Mouse (Mus musculus): ENCODE measurements at regions not wholly inside any gene's neighbourhood (a gene's known extent, or its start where the extent isn't known, plus 50 kb on each side); places are given as distances from the start of the nearest gene placed in this dataset.

DNA sequence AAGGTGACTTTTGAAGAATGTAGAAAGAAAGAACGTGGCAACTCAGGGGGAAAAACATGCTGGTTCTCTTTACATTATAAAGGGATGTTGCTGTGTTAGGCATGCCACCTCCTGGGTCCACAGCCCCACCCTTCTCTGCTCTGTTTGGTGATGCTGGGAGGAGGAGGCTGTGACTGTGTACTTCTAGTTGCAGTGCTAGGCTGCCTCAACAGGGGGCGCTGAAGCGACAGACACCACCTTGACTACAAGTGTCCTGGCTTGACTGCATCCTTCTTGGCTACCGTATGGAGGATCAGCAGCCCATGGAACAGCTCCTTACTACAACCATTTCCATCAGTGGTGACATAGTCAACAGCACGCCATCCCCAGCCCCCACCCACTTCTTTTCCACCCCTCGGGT, 104.9 kb upstream of the Arl4c start:
- no peak for ATAC-seq (replicated peaks; ENCODE audit: low FRiP score, low TSS enrichment, poor library complexity, severe bottlenecking)

DNA sequence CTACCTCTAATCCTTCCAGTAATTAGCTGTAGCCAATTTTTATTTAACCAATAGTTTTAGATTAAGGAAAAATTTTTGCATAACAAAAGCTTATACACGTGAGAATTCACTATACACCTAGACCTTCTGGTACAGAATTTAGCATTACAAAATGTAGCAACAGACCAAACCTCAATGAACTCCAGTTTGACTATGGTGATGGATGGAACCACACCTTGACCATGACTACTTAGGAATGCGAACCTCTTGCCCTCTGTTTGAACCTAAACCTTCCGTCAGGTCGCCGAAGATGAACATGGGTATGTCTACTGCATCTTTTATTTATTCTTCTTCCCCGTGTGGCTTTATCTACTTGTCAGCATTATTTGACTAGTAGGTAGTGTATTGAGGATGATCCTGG, 105.9 kb upstream of the Arl4c start:
- no peak for ATAC-seq (replicated peaks; ENCODE audit: low FRiP score, low TSS enrichment, poor library complexity, severe bottlenecking)

DNA sequence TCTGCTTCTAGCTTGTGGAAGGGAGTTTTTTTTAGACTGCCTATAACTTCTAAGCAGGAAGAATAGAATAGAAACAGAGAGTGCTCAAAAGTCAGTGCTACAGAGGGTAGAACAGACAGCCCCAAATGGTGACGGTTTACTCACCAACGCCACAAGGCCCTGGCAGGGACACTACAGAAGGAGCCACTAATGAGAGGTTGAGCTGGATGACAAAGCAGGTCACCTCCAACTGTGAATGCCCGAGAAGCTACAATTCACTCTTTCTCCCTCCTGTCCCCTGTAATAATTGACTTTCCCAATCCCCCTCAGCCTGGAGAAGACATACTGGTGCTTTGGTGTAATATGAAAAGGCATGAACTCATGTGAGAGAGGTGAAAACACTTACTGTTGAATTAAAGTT, 106.5 kb upstream of the Arl4c start:
- no peak for ATAC-seq (replicated peaks; ENCODE audit: low FRiP score, low TSS enrichment, poor library complexity, severe bottlenecking)

DNA sequence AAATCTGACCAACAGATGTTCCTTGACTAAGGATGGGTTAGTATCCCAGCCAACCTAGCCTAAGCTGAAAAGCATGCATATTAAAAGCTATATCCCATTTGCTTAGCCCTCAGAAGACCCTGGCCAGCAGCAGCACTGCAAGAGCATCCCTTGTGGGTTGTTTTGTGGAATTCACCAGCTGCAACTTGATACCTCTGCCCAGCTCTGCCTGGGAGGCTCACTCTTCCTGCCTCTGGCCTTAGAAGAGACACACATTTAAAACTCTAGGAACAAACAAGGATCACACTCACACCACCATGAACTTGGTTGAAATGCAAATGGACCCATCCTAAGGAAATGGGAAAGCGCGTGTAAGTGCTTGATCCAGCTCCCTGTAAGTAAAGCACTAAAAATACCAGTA, 107.7 kb upstream of the Arl4c start:
- no peak for ATAC-seq (replicated peaks; ENCODE audit: low FRiP score, low TSS enrichment, poor library complexity, severe bottlenecking)

DNA sequence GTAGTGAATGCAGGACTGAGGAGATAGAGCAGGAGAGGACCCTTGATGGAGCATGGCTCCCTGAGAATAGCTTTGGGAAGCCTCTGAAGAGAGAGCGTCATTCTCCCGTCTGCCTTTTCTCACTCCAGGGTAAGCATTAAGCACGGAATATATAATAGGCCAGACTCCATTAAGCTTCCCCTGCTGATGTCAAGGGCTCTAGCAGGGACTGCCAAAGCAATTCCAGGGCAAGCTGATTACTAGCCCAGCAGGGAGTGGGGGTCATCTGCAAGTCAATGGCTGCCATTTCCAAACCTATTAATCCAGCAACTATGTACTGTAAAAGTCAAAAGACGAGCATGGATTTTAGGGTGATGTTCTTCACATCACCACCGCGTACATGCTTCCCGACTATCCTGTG, 111.2 kb upstream of the Arl4c start:
- no peak for ATAC-seq (replicated peaks; ENCODE audit: low FRiP score, low TSS enrichment, poor library complexity, severe bottlenecking)

DNA sequence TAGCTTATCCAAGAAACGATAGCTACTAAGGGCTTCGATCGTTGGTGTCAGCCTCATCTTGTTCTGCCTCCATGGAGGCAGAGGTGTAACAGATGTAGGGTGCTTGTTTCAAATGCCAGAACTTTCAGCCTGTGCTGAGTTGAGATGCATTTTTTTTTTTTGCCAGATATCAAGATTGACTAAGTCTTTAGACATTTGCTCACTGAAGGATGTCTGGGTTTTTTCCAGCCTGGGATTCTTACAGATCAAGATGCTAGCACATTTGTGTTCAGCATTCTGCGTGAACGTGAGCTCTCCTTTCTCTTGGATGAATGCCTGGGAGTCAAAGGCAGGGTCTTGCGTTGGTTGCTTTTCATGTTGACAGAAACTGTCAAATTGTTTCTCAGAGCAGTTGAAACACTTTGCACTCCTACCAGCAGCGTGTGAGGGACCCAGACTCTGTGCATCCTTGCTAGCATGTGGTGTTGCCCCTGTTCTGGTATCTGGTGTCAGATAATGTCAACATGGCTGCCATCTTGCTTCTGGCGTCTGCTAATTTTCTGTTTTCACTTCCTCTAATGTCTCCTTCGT, 114.4 kb upstream of the Arl4c start:
- ATAC-seq (replicated peaks; ENCODE audit: low FRiP score, low TSS enrichment, poor library complexity, severe bottlenecking), result no peak

DNA sequence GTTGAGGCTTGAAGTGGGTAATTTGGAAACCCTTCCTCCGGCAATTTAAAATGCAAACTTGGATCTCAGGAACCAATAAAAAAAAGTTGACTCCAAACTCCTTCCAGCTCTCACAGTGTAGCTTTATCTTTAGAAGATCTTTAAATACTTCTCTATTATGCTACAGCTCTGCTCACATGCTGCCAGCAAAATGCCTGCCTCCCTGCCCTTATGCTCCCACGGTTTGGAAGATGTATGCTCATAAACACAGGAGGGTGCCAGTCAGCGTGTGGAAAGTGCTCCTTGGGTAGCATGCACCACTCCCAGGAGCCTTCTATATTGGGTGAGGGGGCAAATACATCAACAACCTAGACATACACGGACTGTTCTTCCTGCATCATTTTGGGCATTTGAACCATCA, 123.2 kb upstream of the Arl4c start:
- no peak for ATAC-seq (replicated peaks; ENCODE audit: low FRiP score, low TSS enrichment, poor library complexity, severe bottlenecking)

DNA sequence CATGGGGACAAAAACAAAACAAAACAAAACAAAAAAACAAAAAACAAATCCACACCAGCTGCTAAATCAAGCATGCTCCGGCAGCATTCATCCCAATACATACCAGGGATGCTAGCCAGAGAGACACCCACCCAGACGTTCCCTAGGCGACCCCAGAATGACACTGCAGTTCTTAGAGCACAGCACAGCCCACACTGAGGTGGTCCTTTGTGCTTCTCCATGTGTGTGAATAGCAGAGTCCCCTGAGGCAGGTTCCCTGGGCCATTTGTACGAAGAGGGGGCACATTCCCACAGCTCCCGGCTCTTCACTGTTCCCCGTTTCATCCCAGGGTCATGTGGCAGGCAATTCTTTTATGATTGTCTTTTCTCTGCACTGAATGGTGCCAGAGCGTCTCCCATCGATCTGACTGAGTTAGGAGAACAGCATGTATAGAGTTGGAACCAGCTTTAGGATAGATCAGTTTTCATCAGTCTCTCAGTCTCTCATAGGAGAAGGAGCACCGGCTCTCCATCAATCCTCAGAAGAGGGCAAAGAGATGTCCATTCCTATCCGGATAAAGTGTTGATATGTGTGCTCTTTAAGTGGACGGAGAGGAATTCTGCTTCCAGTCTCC, 136.7 kb upstream of the Arl4c start:
- no peak for ATAC-seq (replicated peaks; ENCODE audit: low FRiP score, low TSS enrichment, poor library complexity, severe bottlenecking)

DNA sequence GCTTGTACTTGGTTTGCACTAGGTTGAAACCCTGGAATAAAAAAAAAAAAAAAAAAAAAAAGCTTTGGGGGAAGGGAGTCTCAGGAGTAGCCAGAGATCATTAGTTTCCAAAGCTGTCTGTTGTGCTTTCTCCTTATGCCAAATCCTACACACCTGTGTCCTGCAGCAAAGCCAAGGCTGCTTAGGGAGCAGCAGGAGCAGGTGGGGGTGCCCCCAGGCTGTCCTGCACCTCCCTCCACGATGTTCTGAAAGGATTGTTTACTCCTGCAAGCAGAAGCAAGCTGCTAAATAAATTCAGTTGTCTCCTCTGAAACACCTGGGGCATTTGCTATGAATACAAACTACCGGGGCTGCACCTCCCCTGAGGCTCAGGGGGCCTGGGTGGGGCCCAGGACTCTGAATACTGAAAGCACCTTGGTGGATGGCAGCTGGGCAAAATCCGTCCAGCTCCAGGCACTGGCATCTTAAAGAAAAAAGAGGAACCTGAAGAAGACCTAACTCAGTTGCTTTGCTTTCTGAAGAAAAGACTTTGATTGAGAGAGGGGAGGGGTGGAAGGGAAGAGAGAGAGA, 137.5 kb upstream of the Arl4c start:
- no peak for ATAC-seq (replicated peaks; ENCODE audit: low FRiP score, low TSS enrichment, poor library complexity, severe bottlenecking)

DNA sequence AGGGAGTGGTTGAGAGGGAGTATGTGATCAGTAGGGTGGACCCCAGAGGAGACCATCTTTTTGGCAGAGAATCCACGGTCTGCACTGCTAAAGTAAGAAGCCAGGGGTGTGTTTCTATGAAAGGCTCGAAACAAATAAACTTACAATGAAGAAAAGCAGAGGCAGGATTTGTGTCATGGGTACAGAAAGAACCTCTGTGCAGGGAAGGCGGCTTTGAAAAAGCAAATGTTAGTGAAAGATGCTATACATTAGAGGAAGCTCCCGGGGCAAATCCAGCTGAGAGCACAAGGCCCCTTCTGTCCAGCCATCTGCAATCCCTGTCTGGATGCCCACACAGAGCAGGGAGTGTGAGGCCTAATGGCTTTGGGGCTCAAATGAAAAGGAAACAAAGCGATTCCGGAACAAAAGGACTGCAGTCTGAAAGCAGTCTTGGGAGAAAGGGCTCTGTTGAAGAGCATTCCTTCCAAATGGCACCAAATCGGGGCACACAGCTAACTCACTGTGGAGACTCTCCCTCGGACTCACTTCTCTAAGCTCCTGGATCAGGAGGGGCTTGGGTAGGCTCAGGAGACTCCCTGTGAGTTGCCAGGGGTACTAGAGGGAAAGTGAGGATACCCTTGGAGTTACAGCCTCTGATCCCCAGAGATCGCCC, 138.1 kb upstream of the Arl4c start:
- ATAC-seq (replicated peaks; ENCODE audit: low FRiP score, low TSS enrichment, poor library complexity, severe bottlenecking), result no peak

DNA sequence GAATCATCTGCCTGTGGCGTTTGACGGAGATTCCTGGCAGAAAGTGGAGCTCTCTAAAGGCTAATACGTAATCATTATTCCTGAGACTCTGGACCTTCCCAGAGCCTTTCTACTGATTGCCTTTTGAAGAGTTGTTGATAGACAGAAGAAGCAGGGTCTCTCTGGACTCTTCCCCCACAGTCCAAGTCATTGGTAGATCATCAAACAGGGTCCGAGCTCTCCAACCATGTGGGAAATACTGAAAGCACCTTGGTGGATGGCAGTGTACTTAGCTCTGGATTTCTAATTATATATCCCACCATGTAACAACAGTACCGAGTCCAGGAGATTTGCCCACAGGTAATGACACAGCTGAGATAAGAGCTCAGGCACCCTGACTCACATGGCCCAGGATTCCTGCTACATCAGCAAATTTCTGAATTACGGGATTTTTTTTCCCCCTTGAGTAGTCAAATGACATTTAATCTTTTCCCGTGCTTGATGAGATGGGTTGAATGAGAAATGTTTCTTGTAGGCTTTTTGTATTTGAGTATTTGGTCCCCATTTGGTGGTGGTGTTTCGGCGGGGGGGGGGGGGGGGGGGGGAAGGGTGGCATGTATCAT, 139.1 kb upstream of the Arl4c start:
- ATAC-seq (replicated peaks; ENCODE audit: low FRiP score, low TSS enrichment, poor library complexity, severe bottlenecking), result no peak

DNA sequence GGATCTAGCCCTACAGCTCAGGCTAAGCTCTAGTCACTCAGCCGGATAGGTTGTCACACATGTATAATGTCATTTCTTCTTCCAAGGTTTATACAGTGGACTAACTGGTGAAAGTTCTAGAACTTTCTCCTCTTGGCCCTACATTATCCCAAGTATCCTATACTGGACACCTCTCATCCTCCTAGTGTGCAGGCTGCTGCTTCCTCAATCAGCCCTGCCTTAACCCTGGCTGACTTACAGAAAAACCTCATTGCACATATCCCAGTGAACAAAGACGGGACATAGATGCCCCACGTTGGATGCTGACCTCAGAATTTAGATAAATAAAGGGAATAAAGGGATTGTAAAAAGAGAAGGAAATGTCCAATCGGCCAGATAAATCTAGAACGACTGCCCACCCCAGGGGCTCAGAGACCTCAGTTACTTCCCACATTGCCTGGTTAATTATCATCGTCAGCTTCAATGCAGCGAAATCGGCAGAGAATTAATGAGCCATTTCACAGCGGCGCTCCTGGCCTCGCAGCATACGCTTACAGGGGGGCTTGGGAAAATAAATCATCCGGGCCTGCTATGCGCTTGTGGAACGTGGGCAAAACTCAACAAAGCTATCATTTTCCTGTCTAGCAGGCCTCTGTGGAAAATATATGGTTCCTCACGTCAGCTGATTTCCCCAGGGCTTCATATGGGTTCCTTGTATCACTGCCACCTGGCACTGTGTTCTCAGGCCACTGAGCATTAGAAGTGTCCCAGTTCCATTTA, 145.5 kb upstream of the Arl4c start:
- no peak for ATAC-seq (replicated peaks; ENCODE audit: low FRiP score, low TSS enrichment, poor library complexity, severe bottlenecking)

DNA sequence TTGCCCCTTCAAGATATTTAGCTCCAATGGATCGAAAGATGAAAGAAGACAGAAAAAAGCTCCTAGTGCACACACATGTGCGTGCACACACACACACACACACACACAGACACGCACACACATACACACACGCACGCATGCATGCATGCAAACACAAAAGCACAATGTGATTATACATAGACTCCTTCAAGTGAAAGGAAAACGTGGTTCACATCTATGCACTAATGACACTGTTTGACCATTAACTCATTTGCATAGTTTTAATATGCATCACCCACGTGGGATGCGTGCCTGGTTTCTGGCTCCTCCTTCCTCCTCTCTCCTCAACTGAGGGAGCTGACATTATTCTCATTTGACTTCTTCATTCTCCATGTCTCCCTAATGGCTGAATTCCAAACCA, 146.2 kb upstream of the Arl4c start:
- ATAC-seq (replicated peaks; ENCODE audit: low FRiP score, low TSS enrichment, poor library complexity, severe bottlenecking), result no peak

DNA sequence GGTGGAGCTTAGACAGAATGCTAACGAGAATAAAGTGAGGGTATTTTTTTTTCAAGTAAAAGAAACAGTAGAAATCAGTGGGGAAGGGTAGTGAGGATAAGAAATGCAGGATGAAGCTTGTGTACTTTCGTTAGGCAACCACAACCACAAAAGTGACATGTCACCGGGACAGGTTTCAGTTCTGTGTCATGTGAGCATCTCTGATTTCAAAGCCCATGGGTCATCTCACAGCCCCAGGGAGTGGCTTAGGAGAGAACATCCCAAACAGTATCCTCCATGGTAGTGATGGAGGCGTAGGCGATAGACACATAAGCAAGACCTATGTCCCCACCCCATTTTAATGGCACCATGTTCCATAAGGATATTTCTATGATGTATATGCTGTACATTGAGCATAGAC, 147.4 kb upstream of the Arl4c start:
- no peak for ATAC-seq (replicated peaks; ENCODE audit: low FRiP score, low TSS enrichment, poor library complexity, severe bottlenecking)

DNA sequence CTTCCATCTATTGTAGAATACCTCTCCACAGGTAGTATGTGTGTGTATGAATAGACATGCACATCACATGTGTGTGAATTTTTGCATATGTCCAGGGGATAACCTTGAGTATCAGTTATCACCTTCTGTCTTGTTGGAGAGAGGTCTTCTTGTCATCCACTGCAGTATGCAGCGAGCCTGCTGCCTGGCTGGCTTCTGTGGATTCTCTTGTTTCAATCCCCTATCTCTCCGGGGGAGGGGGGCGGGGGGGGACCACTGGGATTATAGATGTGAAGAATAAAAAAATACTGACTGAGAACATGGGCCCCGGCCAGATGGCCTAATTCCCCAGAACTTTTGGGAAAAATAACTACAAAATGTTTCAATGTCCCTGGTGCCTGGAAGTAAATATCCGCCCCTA, 149.9 kb upstream of the Arl4c start:
- ATAC-seq (replicated peaks; ENCODE audit: low FRiP score, low TSS enrichment, poor library complexity, severe bottlenecking), result no peak

DNA sequence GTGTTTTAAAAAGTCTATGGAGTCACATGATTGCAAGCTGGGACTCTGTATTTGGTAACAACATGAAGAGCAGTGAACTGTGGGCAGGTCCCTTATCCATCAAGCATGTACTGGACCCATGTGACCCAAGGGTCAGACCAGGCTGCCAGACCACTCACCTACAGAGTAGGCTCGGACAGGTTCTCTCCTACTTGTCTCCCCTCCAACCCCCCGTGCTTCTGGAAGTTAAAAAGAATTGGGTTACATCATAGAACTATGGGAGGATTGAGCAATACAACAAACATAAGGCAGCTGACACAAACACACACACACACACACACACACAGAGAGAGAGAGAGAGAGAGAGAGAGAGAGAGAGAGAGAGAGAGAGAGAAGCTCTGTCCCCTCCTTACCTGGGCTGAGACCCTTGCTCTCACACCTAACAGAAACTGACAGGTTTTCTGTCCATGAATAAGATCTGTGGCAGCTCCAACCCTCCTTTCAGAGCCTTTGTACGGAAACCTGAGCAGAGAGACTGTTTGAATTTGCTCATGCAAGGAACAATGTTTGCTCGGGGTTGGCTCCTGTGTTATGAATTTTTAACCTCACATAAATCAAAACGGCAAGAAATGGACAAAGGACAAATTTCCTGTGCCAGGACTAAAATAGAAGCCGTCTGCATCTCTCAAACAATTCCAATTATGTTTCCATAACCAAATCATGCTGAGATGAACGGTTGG, 159.0 kb upstream of the Arl4c start:
- no peak for ATAC-seq (replicated peaks; ENCODE audit: low FRiP score, low TSS enrichment, poor library complexity, severe bottlenecking)

DNA sequence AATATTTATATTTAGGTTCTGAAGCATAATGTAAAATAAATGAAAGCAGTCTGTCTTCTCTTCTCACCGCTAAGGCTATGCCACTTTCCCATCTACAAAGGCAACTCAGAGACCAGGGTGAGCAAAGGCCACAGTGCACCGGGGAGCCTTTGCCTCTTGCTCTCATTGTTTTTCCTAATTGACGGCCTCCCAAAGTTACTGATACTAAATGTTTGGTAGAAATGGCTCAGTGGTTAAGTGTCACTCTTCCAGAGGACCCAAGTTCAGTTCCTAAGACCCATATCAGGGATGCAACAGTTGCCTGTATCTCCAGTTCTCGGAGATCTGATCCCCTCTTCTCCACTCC, 159.5 kb upstream of the Arl4c start:
- no peak for ATAC-seq (replicated peaks; ENCODE audit: low FRiP score, low TSS enrichment, poor library complexity, severe bottlenecking)

DNA sequence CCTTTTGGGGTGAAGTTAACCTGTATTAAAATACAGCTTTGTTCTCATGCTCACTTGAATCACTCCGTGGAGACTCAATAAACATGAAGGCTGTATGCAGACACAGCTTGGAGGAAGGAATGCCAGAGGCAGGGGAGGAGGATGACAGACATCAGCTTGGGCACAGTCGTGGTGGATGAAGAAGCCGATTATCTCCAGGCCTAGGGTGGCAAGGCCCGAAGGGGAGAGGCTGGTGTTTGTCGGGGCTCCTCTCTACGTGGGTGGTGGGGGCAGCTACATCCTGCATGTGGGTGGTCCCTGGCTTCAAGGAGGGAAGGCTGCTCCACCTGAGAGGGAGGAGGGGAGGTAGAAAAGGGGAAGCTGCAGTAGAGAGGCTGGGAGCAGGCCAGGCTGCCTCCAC, 163.4 kb upstream of the Arl4c start:
- no peak for ATAC-seq (replicated peaks; ENCODE audit: low FRiP score, low TSS enrichment, poor library complexity, severe bottlenecking)

DNA sequence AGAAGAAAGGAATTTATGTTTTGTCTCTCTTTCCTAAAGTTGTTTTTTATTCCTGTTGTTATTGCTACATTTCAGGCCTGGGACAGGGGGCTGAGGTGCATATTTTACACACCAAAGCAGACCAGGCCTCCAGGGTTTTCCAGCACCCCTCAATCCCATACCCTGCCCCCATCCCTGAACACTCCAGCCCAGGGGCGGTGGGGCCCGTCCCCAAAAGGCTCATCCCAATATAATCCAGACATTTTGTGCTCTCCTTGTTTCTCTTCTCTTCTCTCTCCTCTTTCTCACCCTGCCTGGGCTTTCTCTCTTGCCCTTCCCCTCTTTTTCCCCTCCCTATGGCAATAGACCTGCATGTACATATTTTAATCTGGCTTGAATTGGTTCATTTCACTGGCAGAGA, 164.6 kb upstream of the Arl4c start:
- no peak for ATAC-seq (replicated peaks; ENCODE audit: low FRiP score, low TSS enrichment, poor library complexity, severe bottlenecking)

DNA sequence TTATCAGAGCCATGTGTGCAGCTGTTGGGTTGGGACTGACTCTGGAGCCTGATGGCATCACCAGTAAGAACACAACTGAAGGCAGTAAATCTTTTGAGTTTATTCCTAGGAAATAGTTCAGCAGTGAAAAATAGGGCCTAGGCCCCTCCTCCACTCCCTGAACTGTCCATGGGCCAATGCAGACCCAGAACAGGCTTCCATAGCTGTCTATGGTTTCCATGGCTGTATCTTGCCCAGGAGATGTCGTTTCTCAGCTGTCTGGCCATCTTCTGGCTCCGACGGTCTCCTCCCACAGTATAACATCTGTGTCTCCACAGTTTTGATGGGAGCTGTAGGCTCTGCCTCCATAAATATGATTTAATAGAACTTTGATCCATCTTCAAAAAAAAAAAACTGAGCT, 165.1 kb upstream of the Arl4c start:
- no peak for ATAC-seq (replicated peaks; ENCODE audit: low FRiP score, low TSS enrichment, poor library complexity, severe bottlenecking)
